Mouse (Mus musculus): ENCODE data around the gene Sarnp. TPM values are rescaled to one million over a fixed set of nuclear protein-coding genes. Genes with fewer than 3 reads are reported as not detected.
A peak's percentile ranks its signal among the peaks of the same experiment; 100 is the strongest.

The Sarnp gene
- total RNA-seq (2021): 10 to 100 TPM; 30.5 to 33.8 TPM
- long read RNA-seq, experiment 1, transcript Sarnp-201 (11 exons, 918 nt): major isoform, 41 of 82 reads
- long read RNA-seq, experiment 1, partial matches to known transcripts: 19 of 82 reads
- long read RNA-seq, experiment 1, other reads (novel, unspliced or antisense): 22 of 82 reads
- long read RNA-seq, experiment 2, transcript Sarnp-201 (11 exons, 918 nt): major isoform, 47 of 81 reads
- long read RNA-seq, experiment 2, partial matches to known transcripts: 10 of 81 reads
- long read RNA-seq, experiment 2, other reads (novel, unspliced or antisense): 24 of 81 reads

- no peak within 1 kb of the TSS for H3K4me3 ChIP-seq
- intact Hi-C loops (cut with DNase I): no loop called here
- DNase-seq: no peak
- H3K27ac ChIP-seq: no peak within 1 kb of the TSS
- TF ChIP-seq CTCF (IDR thresholded peaks at IDR 0.05): no peak
Measured at GRCm38 (mm10) chr10:128817033-128817432, at the start of gene Sarnp. TSS of gene Sarnp (plus strand) at chr10:128817333.

- Histone ChIP-seq H3K27ac (no peak overlapping the region), H3K4me3 (no peak overlapping the region)
- DNase-seq: no peak
- intact Hi-C loops (cut with DNase I): no loop called here
- TF ChIP-seq CTCF (IDR thresholded peaks at IDR 0.05): peak; percentile 61
Measured at GRCm38 (mm10) chr10:128772895-128773294, 44.2 kb upstream of the Sarnp start.

- Histone ChIP-seq H3K4me3 (no peak overlapping the region), H3K27ac (no peak overlapping the region)
- peak; percentile 3; the same call in 1 of the 2 replicates for TF ChIP-seq CTCF (IDR thresholded peaks at IDR 0.05)
- no peak for DNase-seq
- intact Hi-C loops (cut with DNase I): no loop called here
Measured at GRCm38 (mm10) chr10:128773685-128774084, 43.4 kb upstream of the Sarnp start.

GRCm38 (mm10) chr10:128778441-128778840 lies 38.7 kb upstream of the Sarnp start:
- Histone ChIP-seq H3K27ac (peak overlapping the region; percentile 85), H3K4me3 (no peak overlapping the region; the same call in 1 of the 2 replicates)
- no peak for TF ChIP-seq CTCF (IDR thresholded peaks at IDR 0.05)
- intact Hi-C loops (cut with DNase I): no loop called here
- no peak for DNase-seq

- peak; percentile 90 for DNase-seq
- no peak for TF ChIP-seq CTCF (IDR thresholded peaks at IDR 0.05)
- Histone ChIP-seq H3K4me3 (peak overlapping the region; percentile 50), H3K27ac (peak overlapping the region; percentile 85)
- intact Hi-C loops (cut with DNase I): no loop called here
Measured at GRCm38 (mm10) chr10:128779011-128779795, 37.9 kb upstream of the Sarnp start.

GRCm38 (mm10) chr10:128780200-128780599 lies 36.9 kb upstream of the Sarnp start:
- no peak for TF ChIP-seq CTCF (IDR thresholded peaks at IDR 0.05)
- H3K27ac ChIP-seq: peak overlapping the region; percentile 85
- intact Hi-C loops (cut with DNase I): no loop called here
- DNase-seq: no peak
- H3K4me3 ChIP-seq: no peak overlapping the region

- Histone ChIP-seq H3K27ac (peak within 1 kb of the TSS; percentile 56), H3K4me3 (peak within 1 kb of the TSS; percentile 67)
- intact Hi-C loops (cut with DNase I): no loop called here
- no peak for DNase-seq
- TF ChIP-seq CTCF (IDR thresholded peaks at IDR 0.05): no peak
Measured at GRCm38 (mm10) chr10:128790398-128791124, 26.6 kb upstream of the Sarnp start, which contains the start of gene Mmp19. TSS of gene Mmp19 (plus strand) at chr10:128790910.

- no peak overlapping the region for H3K27ac ChIP-seq
- H3K4me3 ChIP-seq: no peak overlapping the region
- no peak for DNase-seq
- intact Hi-C loops (cut with DNase I): no loop called here
- peak; percentile 5; the same call in 1 of the 2 replicates for TF ChIP-seq CTCF (IDR thresholded peaks at IDR 0.05)
Measured at GRCm38 (mm10) chr10:128792041-128792440, 25.1 kb upstream of the Sarnp start.

GRCm38 (mm10) chr10:128793258-128793657 lies 23.9 kb upstream of the Sarnp start:
- intact Hi-C loops (cut with DNase I): no loop called here

GRCm38 (mm10) chr10:128794391-128794790 lies 22.7 kb upstream of the Sarnp start:
- no peak for DNase-seq
- intact Hi-C loops (cut with DNase I): no loop called here
- no peak for TF ChIP-seq CTCF (IDR thresholded peaks at IDR 0.05)
- Histone ChIP-seq H3K4me3 (no peak overlapping the region), H3K27ac (no peak overlapping the region)

More at GRCm38 (mm10) chr10:128793258-128793657, 23.9 kb upstream of the Sarnp start:
- Histone ChIP-seq H3K27ac (no peak overlapping the region), H3K4me3 (no peak overlapping the region)
- TF ChIP-seq CTCF (IDR thresholded peaks at IDR 0.05): no peak
- DNase-seq: no peak

GRCm38 (mm10) chr10:128795581-128795980 lies 21.6 kb upstream of the Sarnp start:
- no peak for TF ChIP-seq CTCF (IDR thresholded peaks at IDR 0.05)
- Histone ChIP-seq H3K27ac (no peak overlapping the region), H3K4me3 (no peak overlapping the region)
- no peak for DNase-seq
- intact Hi-C loops (cut with DNase I): no loop called here

GRCm38 (mm10) chr10:128798676-128799075 lies 18.5 kb upstream of the Sarnp start:
- TF ChIP-seq CTCF (IDR thresholded peaks at IDR 0.05): no peak
- no peak for DNase-seq
- intact Hi-C loops (cut with DNase I): no loop called here
- Histone ChIP-seq H3K27ac (no peak overlapping the region), H3K4me3 (no peak overlapping the region)

Data from gastrocnemius, adult 2 months (tissue).